Mouse (Mus musculus) WW6 (cell line): ENCODE measurements around the gene Zfp429.
"Not testable (repeated sequence)": the region's sequence is repeated elsewhere in the genome, so short reads cannot be mapped to it uniquely, and the experiment has no call there.

Experiments used
- DNase-seq: peaks from one replicate; pipeline ENCODE4 v3.0.0-alpha.2; 2013; ENCODE audit warnings: low read depth, low spot score

The Zfp429 gene

DNA sequence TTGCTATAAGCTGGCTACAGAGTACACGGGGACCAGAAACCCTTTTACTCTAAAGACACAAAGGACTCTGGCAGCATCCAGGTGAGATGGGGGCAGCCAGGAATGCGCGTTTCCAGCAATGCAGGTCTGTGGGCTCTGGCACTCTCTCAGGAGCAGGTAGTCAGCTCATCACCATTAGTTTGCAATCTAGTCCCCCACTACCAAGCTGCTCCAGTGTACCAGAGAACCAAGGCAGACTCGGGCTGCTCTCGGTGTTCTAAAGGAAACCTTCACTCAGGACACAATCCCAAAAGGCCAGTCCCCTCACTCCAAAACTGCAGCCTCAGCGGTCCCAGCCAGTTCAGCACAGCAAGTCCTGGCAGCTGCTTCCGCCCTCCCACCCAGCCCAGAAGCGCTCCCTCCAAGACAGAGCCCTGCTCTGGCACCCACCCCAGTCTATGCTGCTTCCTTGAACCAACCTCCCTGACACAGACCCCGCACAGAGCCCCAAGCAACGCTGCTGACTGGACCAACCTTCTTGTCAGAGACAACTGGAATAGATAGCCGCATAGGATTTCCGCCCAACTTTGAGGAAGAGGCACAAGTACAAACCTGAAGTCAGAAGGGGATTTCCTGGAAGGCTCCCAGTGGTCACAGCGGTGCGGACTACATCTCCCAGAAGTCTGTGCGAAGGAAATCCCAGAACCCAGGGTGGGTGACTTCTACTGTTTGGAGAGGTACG lies at the start of gene Zfp429:
Gene Zfp429 (minus strand): TSS at position 637 of the 721 bp plus-strand sequence.
- peak; percentile 36 for DNase-seq

DNA sequence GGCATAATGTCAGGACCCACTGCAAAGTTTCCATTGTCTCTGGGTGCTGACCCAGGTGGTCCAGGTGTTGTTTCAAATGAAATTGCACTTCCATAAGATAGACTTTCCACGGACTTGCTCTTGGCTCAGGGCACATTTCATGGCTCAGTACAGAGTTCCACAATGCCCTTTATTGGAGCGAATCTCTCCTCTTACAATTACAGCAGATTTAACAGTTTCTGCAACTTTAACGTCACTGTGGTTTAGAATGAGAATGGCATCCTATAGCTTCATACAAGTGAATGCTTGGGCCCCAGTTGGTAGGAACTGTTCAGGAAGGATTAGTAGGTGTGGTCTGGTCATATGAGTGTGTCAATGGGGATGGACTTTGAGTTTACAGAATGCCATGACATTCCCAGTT lies 37.5 kb upstream of the Zfp429 start:
- DNase-seq = not testable (repeated sequence)

DNA sequence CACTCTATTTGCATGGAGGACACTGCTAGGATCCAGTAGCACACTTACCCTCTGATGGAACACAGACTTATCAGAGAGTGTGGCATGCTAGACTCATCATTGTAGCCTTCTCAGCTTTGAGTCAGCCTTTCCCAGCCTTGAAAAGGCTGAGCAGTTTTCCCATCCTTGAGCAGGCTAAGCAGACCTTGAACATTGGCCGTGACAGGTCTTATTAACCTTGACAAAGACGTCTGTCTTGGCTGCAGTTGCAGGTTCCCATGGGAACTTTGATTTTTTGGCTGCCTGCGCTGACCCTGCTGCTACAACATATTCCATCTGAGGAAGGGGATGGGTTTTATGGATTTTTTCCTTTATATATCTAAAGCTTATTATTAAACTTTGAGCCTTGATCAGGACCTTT lies 28.5 kb upstream of the Zfp429 start:
- DNase-seq = no peak

DNA sequence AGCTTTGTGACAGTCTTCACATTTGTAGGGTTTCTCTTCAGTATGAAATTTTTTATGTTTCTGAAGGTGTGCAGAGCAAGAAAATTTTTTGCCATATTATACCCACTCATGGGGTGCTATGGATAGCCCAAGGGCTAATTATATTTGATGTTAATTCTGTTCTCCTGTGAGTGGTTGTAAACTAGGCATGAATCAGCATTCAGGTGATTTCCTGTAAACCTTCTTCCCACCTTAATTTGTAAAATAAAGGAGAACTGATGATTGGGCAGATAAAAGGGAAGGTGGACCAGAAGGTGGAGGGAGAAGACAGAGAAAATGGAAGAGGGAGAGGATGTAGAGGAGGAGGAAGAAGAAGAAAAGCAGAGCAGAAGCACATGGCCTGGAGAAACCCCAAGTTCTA lies 26.1 kb upstream of the Zfp429 start:
- not testable (repeated sequence) for DNase-seq

DNA sequence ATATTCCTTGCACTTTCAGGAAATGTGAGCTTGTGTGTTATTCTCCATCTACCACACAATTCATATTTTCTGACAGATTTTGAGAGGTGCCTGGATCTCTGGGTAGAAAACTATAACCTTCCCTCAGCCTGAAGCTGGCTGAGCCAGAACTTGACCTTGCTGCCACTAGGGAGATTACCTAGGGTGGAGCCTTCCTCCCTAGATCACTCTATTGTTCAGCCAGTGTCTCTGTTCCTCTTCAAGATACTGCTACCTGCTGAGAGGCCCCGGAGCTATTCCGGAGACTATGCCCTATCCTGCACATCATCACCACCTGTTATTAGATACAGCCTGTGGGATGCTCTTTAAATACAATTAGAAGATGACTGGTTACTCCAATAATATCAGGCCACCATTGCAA lies 22.9 kb upstream of the Zfp429 start:
- not testable (repeated sequence) for DNase-seq

DNA sequence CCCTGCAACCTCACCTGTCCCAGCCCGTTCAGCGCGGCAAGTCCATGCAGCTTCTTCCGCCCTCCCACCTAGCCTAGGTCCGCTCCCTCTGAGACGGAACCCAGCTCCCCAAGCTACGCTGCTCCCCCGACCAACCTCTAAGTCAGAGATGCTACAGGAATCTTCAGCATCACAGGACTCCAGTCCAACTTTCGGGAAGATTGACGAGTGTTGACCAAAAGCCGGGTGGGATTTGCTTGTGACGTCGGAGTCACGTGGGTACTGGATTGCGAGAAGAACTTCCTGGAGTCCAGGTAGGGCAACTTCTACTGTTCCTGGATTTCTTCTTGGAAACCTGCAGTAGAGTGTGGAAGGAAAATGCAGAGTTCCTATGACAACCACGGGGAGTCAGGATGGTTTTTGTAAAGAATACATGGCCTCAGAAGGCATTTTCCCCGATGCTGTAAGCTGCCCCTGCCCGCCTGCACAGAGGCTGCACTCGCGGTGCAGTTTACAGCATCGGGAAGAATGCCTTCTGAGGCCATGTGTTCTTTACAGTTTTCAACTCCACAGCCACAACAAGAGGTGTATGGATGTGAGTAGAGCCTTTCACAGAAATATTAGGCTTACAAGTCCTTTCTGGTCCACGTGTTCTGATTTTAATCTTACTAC lies 21.7 kb upstream of the Zfp429 start, which contains the start of gene Zfp459:
Gene Zfp459 (minus strand): TSS at position 212 of the 651 bp plus-strand sequence.
- no peak for DNase-seq

DNA sequence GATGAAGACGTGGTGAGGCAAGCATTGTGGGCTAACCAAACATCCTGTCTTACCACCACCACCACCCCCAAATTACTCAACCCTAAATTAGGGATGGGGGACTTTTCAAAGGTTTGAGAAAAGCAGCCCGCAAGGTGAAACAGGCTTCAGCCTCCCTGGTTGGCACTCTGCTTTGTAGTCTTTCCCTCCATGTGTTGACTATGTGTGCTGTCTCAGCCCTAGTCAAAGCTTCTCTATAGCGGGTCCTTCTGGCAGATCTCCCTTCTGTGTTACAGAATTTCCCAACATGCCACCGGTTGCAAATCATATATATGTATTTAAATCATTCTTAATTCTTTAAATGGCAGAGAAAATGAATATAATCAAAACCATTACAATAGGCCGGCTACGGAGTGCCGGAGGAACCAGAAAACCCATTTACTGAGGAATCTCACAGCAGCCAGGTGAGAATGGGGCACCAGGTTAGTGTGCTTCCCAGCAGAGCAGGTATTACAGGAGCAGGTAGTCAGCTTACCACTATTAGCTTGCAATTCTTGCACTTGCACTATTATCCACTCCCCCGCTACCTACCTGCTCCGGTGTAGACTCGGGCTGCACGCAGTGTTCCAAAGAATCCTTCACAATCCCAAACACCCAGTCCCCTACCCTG lies 21.1 kb upstream of the Zfp429 start:
- no peak for DNase-seq

DNA sequence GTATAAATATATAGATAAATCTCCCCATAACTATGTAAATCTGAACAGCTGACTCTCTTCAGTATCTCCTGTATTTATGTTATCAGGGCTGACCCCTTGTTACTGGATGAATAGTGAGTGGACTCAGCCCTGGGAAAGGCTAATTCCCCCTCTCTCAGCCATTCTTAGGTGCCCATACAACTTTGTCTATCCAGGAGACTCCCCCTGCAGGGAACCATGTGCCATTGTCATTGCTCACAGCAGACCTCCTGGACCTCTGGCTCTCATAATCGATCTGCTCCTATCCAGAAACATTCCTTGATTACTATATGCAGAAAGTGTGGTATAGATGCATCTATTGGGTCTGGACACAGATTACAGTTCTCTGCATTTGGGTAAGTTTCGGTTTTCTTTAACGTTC lies 17.2 kb upstream of the Zfp429 start:
- DNase-seq = no peak

DNA sequence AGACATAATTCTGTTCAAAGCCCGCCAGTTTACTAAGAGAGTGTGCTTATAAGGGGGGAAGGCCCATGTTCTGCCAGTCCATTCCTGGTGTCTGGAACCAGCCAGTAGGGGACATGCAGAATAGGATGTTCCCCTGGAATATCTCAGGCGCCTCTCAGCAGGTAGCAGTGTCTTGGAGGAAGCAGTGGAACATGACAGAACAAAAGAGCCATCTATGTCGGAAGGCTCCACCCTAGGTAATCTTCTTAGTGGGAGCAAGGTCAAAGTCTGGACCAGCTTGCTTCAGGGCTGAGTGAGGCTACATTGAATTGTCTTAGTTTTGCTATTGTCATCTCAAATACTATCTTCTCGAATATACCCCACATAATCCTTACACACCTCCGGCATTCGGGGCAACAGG lies 16.1 kb upstream of the Zfp429 start:
- DNase-seq = no peak

DNA sequence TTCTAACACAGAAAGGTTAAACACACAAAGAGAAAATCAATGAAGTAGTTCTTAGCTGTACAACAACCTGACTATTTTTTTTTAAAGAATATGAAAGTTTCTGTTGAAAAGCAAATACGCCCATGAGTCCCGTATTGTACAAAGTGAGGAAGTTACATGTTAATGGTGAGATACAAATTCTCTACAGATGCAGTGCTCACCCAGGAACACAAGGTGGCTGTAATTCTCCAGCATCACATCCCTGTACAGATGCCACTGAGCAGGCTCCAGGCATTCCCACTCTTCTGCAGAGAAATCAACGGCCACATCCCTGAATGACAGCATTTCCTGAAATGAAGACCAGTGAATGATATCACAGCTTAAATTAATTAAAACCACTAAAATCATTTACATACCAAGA lies 14.0 kb upstream of the Zfp429 start:
- not testable (repeated sequence) for DNase-seq

DNA sequence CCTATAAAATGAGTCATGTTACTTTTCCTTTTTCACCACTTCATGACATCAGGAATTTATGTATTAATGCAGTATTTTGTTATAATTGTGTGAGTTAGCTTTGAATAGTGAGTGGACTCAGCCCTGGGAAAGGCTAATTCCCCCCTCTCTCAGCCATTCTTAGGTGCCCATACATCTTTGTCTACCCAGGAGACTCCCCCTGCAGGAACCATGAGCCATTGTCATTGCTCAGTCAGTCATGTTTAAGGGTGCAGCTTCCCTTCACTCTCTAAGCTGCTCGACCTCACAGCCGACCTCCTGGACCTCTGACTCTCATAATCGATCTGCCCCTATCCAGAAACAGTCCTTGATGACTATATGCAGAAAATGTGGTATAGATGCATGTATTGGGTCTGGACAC lies 23.4 kb downstream of the Zfp429 start:
- not testable (repeated sequence) for DNase-seq

DNA sequence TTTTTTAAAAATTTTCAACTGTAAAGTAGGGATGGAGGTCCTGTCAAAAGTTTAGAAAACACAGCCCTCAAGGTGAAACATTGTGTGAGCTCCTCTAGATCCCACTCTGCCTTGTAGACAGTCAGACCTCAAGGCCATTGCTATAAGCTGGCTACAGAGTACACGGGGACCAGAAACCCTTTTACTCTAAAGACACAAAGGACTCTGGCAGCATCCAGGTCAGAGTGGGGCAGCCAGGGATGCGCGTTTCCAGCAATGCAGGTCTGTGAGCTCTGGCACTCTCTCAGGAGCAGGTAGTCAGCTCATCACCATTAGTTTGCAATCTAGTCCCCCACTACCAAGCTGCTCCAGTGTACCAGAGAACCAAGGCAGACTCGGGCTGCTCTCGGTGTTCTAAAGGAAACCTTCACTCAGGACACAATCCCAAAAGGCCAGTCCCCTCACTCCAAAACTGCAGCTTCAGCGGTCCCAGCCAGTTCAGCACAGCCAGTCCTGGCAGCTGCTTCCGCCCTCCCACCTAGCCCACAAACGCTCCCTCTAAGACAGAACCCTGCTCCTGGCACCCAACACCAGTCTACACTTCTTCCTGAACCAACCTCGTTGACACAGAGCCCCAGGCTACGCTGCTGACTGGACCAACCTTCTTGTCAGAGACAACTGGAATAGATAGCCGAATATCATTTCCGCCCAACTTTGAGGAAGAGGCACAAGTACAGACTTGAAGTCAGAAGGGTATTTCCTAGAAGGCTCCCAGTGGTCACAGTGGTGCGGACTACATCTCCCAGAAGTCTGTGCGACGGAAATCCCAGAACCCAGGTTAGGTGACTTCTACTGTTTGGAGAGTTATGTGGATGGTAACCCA lies 24.3 kb downstream of the Zfp429 start, which contains the start of the genes Gm28041 and Zfp456:
Gene Gm28041 (minus strand): TSS at position 684 of the 862 bp plus-strand sequence.
Gene Zfp456 (minus strand): TSS at position 761 of the 862 bp plus-strand sequence.
- peak; percentile 53 for DNase-seq

DNA sequence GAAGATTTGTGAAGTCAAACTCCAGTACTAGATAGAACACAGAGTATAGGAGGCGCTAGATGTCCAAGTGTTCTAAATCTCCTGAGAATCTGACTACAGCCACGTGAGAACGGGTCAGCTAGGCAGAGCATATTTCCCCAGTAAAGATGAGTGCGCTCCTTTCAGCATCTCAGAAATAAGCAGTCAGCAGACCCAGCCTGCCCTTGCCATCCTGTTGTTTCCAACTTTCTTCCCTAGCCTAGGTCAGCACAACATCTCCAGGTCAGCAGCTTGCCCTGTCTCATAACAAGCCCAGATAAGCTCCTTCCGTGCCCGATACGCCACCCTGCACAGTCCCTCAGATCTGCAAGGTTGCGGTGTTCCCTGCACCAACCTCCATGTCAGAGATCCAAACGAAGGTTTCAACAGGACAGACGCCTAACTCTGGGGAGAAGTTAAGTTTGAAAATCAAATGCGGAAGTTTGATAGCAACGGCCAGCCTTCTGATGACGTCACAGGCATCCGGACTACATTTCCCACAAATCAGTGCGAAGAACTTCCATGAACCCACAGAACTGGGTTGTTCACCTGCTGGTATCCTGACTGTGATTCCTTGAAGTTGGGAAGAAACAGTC lies 39.4 kb downstream of the Zfp429 start, which contains the start of the genes Gm28044 and Zfp953:
Gene Gm28044 (minus strand): TSS at position 406 of the 614 bp plus-strand sequence.
Gene Zfp953 (minus strand): TSS at position 475 of the 614 bp plus-strand sequence.
- DNase-seq = peak; percentile 63

DNA sequence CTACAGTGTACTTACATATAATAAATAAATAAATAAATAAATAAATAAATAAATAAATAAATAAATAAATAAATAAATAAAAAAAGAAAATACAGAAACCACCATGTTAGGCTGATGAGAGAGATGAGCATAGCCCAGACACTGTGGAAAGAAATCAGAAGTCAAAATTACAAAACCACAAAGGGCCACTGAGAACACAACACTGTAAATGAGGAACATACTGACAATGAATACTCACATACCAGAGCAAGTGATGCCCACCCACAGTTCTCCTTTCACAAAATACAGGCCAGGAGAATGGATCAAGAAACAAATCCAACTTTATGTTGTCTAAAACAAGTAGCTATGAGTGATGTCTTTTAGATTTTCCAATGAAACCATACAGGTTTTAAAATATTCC lies 47.8 kb downstream of the Zfp429 start:
- DNase-seq = no peak

DNA sequence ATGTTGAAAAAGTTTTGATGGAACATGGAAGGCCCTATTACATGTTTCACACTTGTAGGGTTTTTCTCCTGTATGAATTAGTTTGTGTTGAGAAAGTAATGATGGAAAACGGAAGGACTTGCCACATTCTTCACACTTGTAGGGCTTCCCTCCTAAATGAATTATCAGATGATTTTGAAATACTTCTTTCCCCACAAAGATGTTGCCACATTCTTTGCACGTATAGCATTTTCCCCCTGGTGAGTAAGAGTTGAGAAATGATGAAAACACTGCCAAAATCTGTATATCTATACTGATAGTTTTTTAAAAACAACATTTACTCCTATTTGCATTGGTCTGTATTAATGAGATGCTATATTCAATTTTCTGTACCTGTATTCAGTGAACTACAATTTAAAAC lies 56.2 kb downstream of the Zfp429 start:
- no peak for DNase-seq
